Mouse (Mus musculus) gastrocnemius, postnatal 25 days (tissue): ENCODE results near the gene Arhgap24. TPM values are rescaled to one million over a fixed set of nuclear protein-coding genes. Genes with fewer than 3 reads are reported as not detected.
A peak's percentile ranks its signal among the peaks of the same experiment; 100 is the strongest.

Source experiments
- DNase-seq: peaks from one replicate; pipeline ENCODE4 v3.0.0; 2022
- total RNA-seq, 2 experiments: library from RNA; stranded (reverse); gene quantifications; 1 replicate in 1 of 2; 2 replicates in 1 of 2; pipeline ENCODE4 v1.2.3; 2021

The Arhgap24 gene
- total RNA-seq, 2 experiments from 2014 or later, result 14.1 to 23.8 TPM

DNA sequence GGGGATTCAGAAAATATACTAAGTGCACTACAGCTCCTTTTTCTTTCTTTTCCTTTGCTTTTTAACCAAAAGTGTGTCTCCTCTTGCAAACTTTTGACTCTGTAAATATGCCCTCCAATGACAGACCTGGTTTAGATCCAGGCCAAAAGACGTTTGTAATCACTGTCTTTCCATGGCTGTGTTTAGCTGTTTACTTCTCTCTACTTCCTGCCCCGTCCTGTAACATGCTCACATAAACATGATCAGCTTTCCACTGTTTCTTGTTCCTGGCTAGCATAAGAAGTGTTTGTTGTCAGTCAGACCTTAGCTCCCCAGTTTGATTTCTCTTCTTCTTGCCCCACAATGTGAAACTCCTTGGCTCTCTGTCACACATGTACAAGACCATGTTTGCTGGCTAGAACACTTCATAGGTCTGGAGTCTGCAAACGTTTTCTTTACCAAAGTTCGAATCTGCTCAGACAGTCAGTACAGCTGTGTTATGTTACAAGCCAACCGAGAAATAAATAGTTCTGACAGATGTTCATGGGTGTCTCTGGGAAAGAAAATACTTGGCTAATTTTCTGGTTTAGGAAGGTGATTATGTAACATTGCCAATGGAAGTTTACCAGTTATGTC is 189.6 kb downstream of the Arhgap24 start:
- no peak for DNase-seq

DNA sequence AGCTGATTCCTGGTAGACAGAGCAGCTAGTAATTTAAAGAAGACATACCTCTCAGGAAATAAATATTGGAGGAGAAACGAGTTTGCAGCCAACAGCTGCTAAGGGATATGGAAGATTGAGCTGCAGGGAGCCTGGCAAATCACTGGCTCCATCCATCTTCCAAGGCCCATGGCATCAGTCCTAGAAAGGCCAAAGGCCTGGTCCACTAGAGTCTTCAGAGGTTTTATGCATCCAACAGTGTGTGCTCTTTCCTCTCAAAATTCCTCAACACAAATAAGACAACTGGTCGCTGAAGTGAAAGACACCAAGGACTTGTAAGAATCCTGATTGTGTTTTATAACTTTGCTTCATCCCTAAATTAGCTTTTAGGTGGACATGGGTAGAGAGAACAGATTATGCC is 194.1 kb downstream of the Arhgap24 start:
- no peak for DNase-seq

DNA sequence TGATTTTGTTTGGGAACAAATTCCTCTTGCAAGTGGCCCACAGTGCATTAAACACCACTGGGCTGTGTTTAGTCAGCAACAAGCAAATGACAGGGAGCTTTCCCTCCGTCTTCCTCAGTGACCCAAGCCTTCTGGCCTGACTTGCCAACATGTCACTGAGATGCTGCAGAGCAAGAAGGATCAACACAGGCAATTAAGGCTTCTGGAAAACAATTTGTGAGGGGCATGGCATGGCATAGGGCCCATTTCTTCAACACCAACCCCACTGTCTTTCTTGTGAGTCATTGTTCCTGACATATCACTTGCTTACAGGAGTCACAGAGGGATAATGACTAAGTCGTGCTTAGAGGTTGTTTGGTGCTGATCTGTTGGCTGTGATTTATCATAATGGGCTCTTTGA is 196.0 kb downstream of the Arhgap24 start:
- DNase-seq, result no peak

DNA sequence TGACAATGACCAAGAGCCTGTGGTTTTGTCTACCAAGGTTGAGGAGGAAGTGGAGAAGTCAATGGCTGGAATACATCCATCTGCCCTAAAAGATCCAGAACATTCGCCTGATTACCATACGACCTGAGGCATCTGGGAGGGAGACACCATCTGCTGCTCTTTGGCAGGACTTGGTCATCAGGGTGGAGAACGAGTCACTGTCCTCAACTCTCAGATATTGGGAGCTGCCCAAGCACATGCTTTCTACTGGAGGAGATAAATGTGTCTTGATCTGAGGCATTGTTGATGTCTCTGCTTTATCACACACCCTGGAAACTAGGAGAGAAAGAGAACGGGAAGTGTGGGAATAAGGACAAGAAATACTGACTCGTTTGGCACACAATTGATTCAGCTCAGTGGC is 206.5 kb downstream of the Arhgap24 start:
- peak; percentile 57 for DNase-seq

DNA sequence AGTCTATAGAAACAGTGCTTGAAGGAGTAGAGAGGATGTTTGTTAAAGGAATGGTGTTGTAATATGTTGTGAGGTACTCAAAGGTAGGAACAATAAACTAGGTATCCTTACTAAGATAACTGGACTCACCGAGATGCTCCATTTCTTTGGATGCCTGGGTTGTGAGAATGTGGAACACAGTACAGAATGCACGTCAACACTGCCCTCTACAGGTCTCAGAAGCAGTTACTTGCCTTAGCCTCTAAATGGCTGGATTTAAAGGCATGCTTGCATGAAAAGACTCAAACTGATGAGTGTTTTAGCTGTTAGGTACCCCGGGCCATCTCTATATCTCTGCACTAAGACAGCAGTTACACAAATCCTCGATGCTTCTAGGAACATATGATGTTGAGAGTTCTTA is 211.3 kb downstream of the Arhgap24 start:
- DNase-seq, result no peak

DNA sequence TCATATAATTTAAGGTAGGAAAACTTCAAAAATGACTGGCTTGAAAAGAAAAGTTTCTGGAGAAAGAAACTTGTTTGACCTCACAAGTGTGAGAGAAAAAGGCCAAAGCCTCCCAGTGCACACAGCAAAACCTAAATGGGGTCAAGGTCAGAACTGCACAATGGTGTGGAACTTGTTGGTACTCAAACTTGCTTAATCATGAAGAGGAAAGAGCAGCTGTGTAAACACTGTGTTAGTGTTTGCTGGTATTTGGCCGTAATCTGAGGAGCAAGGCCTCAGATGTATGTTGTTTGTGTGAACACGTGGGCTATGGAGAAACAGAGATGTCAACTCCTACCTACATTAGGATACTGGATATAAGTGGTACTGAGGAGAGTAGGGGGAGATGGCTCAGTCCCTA is 212.0 kb downstream of the Arhgap24 start:
- no peak for DNase-seq

DNA sequence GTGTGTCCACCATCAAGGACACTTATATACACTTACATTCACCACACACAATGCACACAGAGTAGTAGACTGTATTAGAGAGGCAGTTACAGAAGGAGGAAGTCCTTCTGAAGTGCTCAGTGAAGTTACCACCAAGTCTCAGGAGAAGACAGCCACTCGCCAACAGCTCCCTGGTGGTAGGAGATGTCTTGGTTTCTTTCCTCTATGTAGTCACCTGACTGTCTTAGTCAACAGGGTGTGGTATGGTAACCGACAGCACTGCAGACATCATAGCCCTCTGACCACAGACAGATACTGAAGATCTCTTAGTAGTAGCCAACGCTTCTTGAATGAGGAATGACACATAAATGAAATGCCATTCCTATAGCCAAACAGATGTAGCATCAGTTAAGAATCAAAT is 212.7 kb downstream of the Arhgap24 start:
- no peak for DNase-seq

DNA sequence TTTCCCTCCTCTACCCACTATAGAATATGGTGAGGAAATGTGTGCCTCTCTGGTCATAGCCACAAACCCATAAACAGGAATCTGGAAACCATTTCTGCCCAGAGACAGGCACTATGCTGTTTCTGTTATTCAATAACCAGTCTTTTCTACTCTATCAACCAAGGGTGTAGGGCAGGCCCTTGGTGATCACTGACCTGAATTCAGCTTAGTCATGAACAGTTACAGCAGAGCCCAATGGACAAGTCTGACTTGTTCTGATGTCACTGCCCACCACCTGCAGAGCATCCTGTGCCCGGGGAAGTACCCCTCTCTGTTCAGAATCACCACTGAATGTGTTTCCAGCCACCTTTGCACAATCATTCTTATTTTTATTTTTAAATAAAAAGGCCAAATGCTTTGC is 216.6 kb downstream of the Arhgap24 start:
- no peak for DNase-seq

DNA sequence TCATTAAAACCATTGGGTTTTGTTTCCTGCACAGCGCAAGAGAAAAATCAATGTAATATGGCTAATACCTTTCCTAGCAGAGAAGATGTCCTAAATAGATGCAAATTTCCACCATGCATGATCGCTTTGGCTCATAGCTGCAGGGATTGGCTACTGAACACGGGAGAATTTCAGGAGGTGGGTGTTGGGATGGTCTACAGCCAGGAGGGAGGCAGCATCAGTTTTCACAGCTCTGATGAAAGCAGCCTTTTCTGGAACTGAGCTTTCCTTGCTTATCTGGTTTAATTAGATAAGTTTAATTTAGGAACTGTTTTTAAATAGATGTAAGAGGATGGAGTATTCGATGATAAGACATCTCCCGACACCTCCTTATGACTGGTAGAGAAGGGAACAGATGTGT is 217.2 kb downstream of the Arhgap24 start:
- no peak for DNase-seq

DNA sequence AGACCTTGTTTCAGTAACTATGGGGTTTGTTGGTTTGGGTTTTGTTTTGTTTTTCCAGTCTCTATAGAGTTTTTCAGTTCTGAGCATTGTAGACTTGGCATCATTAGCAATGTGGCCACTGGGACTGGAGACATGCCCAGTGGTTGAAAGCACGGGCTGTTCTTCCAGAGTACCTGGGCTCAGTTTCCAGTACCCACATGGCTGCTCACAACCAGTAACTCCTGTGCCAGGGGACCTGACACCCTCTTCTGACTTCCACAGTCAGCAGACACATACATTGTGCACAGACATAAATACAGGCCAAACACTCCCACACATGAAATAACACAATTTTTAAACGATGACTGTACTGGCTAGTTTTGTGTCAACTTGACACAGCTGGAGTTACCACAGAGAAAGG is 217.7 kb downstream of the Arhgap24 start:
- DNase-seq, result peak; percentile 44

DNA sequence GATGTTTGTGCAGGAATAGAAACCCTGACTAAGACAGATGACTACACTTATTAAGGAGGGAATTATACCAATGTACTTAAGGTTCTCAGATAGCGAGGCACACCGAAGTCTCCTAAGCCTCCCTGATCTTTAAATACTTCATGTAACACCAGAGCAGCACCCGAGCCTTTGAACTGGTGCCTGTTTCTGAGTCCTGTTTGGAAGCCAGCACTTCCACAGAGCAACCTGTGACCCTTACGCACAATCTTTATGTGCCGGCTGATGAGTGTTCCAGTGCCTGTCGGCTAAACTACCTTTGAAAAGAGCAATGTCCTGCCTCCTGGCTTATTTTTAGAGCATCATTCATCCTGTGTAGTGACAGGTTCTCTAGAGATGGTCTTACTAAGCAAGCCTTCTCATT is 221.4 kb downstream of the Arhgap24 start:
- DNase-seq, result no peak

DNA sequence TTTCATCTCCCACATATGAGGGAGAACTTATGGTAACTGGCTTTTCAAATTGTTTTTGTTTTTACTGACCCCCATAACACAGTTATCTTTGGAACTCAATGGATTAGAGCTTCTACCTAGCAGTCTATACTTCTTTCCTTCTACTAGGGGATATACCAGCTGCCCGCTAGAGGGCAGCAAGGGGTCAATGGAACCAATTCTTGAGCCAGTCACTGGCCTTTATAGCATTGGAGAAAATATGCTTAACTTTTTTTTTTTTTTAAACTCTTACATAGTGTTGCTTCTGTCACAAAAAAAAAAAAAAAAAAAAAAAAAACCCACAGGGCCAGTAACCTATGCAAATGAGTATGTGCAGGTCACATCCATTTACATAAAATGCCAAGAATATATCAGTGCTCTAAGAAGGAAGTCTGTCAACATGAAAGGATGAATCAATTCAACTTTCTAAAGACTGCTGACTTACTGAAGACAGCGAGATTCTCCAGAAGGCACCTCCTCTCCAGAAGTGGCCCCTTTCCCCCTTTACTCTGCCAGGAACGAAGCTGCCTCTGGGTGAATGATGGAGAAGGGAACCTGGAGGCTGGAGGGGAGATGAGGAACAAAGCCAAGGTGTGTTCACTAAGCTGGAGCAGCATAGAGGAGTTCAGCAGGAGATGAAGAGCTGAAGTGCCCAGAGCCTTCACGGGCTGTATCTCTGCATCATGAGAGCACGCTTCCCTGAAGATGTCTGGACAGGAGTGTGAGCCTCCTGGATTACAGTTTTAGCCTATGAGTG is 222.3 kb downstream of the Arhgap24 start:
- DNase-seq, result peak; percentile 33

DNA sequence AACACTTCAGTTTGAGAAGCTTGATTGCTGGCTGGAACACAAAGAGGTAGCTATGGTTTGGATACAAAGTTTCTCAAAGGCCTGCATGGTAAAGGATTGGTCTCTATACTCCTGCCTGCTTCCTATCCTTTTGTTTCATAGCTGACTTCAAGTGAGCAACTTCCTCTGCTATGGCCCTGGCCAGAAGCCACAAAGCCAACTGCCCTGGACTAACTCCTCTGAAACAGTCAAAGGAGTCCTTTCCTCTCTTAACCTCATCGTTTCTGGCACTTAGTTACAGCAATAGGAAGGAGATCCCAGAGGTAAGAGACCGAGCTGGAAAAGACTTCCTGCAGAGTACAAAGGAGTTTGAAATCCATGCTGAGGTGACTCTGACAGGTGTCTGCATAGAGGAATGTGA is 224.0 kb downstream of the Arhgap24 start:
- no peak for DNase-seq

DNA sequence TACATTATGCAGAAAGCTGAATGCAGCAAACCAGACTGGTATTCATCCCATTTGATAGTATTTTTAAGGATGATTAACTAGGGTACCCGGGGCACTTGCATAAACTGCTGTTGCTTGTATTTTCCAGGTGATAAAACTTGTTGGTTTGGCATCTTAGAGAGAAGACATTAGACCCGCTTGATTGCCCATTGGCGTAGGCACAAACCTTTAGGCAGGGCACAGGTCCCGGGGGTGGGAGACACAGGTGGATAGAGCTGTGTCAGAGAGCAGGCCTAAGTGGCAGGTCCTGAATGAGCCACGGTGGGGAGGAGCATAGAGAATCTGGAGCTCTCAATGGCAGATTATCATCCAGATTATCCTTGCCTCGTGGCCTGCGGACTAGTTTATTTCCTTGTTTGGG is 229.1 kb downstream of the Arhgap24 start:
- no peak for DNase-seq

DNA sequence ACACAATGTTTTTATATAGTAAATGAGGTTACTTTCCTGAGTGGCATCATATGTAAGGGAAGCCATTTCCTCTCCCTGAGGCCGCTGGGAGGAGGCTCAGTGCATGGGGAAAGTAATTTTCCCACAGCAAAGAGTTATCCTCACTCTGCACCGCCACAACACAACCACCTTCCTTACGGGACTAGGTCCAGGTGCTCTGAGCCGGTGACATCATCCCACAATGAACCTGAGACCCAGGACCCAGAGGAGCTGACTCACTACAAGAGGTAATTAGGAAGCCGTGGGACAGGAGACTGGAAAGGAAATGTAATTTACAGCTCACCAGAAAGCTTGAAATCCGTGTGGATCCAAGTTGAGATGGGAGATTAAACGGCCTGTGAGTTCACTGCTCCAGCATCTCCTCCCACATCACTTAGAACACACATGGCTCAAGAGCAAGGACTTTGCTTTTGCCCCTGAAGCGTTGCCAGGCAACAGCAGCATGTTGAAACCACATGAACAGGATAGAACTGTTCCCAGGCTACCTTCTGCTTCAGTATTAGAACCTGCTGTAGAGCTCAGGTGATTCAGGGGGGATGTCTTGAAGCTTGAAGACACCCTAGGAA is 238.3 kb downstream of the Arhgap24 start:
- peak; percentile 18 for DNase-seq

DNA sequence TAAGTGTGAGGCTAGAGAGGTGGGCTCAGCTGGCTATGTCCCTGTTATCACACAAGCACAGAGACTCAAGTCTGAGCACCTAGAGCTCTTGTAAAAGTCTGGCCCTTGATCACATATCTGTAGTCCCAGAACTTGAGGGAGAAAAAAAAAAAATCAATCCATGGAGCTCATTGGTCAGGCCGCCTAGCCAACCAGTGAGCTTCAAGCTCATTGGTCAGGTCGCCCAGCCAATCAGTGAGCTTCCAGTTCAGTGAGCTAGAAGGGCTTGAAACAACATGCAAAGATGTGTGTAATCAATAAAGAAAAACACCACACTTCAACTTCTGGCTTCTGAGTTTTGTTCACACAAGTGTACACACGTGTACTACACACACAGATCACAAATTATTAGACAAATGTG is 242.4 kb downstream of the Arhgap24 start:
- DNase-seq, result no peak

DNA sequence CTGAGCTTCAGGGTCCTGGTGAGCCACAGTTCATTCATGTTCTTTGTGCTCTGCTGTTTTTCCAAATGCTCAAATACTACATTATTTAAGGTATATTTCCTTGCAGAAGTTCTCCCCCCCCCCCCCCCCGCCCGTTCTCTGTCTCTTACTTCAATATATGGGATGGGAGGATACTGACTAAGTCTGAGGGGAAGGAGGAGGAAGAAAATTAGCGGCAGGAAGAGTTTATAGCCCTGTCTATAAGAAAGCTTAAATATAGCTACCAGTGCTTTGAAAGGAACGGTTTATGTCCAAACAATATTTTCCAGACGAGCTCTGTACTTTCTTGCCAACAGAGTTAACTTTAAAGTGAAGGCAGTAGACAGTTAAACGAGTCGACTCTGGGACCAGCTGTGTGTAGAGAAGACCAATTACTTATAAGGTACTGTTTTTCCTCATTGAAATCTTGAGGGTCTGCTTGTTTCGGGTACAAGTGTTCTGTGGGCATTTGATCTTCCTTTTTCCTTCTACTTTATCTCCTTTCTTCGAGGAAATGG is 243.7 kb downstream of the Arhgap24 start:
- no peak for DNase-seq

DNA sequence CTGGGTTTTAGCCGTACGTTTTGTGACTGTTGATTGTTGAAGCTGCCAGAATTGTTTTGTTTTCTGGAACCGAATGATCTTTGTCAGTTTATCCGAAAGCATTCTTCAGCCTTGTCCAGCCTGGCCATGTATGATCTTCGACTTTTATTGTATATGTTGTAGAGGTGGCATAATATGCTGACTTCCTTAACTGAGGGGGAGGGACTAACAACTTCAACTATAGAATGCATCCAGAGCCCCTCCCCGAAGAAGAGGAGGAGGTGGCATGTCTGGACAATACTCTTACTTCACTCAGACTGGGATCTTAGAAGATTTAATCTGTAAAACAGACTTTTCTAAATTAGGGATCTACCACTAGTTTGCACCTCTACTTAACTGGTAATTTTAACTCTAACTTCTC is 244.2 kb downstream of the Arhgap24 start:
- DNase-seq, result no peak

DNA sequence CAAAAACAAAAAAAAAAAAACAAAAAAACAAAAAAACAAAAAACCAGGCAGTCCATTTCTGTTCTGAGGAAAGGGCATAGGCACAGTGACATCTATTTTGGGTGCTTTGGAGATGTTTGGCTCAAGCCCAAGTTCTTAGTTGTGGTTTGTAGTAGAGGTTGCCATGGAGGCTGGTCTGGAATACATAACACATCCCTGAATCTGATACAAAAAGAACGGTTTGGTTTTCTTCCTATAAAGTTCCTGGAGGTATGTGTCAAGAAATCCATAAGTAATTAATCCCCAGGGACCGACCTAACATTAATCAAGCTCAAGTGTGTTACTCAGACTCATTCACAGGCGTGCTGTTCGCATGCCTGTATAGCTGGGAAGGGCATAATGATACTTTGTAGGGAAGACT is 245.8 kb downstream of the Arhgap24 start:
- no peak for DNase-seq

DNA sequence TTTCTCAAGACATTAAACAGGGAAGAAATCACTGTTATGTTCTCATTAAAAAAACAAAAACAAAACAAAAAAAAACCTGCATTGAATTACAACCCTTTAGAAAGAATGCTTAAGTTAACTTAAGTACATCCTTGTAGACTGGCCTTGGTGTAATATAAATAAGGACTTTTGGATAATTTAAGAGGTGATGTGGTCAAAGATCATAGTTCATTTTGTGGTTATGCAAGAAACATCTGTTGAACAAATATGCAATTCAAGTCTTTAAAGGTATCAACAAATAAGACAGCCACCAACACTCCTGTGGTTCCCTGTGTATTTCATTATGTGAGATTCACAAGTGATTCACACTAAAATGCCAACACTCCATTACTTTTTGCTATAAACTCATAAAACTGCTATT is 247.3 kb downstream of the Arhgap24 start:
- DNase-seq, result no peak

DNA sequence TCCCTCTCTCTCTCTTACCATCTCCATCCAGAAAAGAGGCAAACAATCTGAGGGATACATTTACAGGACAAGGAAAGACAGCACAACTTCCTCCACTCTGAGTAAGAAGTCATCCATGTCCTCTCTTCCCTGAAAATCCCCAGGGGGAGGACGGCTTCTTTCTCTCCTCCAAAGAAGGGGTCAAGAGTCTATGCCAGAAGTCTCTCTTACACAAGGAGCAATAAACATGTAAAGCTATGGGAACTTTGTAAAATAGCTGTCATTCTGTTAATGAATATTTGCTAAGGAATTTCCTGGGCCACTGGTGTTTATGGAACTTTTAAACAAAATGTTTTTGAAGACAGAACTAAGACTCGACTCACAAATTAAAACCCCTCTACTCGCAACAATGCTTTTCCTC is 248.3 kb downstream of the Arhgap24 start:
- DNase-seq, result no peak

DNA sequence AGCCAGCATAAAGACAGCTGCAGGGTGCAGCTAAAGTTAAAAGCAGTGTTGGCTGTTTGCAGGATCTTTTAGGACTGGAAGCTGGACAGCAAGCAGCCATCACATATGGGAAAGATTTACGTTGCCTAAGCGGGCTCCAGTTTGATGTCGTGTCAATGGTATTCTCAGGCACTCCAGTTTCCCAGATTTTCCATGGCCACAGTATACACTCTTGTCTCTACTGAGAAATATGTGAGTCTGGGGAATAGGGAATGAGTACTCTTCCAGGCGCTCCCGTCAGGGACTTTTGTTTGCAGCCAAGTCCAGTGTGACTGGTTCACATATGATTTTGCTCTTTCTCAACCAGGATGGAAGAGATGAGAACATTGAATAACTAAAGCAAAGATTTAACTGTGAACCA is 254.9 kb downstream of the Arhgap24 start:
- peak; percentile 53 for DNase-seq

DNA sequence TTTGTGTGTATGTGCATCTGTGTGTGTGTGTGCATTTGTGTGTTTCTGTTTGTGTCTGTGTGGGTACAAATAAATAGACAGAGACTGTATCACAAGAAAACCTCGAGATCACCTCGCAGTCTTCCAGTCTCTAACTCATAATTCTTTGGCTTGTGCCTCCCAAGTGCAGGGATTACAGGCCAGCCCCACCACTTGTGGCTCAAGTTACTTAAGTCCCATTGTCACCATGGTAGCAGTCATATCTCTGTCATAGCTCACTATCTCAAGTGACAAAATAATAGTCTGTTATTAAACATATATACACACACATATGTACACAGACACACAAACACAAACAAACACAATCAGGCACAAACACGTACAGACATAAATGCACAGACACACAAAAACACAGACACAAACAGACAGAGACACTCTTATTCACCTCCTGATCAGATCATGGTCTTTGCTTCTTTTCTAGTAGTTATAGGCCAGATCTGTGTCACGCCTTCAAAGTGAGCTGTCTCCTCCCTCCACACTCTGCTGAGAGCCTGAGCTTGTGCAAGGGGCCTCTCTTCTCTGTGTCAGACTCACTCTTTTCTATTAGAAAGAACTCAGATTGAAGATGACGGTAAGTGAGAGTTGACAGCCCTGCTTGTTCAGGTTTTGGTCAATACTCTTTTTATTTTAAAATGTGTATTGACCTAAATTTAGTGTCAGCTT is 261.5 kb downstream of the Arhgap24 start:
- no peak for DNase-seq
